Mouse (Mus musculus) bone marrow macrophage, adult 2 months (primary cell): ENCODE data around the gene Slc39a11.

ENCODE experiments used
- CTCF ChIP-seq: IDR thresholded peaks from 2 replicates; pipeline ENCODE4 v1.5.1; 2012; ENCODE audit warnings: low read depth, mild to moderate bottlenecking, low read length, moderate library complexity
- POLR2A ChIP-seq: IDR thresholded peaks from 2 replicates; pipeline ENCODE4 v1.6.1; 2012; ENCODE audit warnings: mild to moderate bottlenecking, low read depth, low read length, borderline replicate concordance

DNA sequence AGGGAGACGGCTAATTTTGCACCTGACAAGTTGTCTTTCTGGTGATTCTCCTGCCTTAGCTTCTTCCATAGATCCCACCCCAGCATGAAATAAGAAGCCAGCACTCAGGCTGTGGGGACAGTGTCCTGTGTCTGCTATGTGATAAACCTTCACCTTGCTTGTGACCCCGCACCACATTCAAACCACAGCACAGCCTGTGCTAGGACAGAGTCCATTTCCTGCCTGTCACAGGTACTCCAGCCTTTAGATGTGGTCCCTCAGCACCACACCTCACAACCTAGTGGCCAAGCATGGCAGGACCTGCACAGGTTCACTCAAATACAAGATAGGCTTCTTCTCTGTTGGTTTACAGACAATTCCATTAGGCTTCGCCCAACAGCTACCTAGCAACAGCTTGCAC is 328.3 kb downstream of the Slc39a11 start:
- no peak for TF ChIP-seq CTCF
- TF ChIP-seq POLR2A, result no peak
